Mouse (Mus musculus) heart, embryonic 12.5 days (tissue): ENCODE measurements around the gene Kcnab2. TPM values are rescaled to one million over a fixed set of nuclear protein-coding genes. Genes with fewer than 3 reads are reported as not detected.

Experiments
- ATAC-seq: fragments of 200-750 bp; cut with Nextera tagmentation; 2 replicates; pipeline ENCODE4 v1.8.0; 2017; ENCODE audit warnings: moderate TSS enrichment, moderate library complexity; ENCODE audit not compliant: insufficient number of reproducible peaks, low FRiP score
- H3K27ac ChIP-seq: fragments of 300-500 bp; sonication (generic); 2 replicates; pipeline ENCODE4 v1.5.1; 2016; ENCODE audit warnings: mild to moderate bottlenecking, moderate library complexity; ENCODE audit not compliant: poor library complexity, severe bottlenecking
- H3K27me3 ChIP-seq: fragments of 300-500 bp; sonication (generic); replicated peaks from 2 replicates; pipeline ENCODE4 v1.6.1; 2016; ENCODE audit warnings: mild to moderate bottlenecking, moderate library complexity
- H3K36me3 ChIP-seq: fragments of 300-500 bp; sonication (generic); 2 replicates; pipeline ENCODE4 v1.6.1; 2016; ENCODE audit warnings: mild to moderate bottlenecking, moderate library complexity
- H3K4me1 ChIP-seq: fragments of 300-500 bp; sonication (generic); replicated peaks from 2 replicates; pipeline ENCODE4 v1.6.1; 2016; ENCODE audit warnings: mild to moderate bottlenecking
- H3K4me2 ChIP-seq: fragments of 300-500 bp; sonication (generic); 2 replicates; pipeline ENCODE4 v1.6.1; 2016; ENCODE audit warnings: mild to moderate bottlenecking, moderate library complexity
- H3K4me3 ChIP-seq: fragments of 300-500 bp; sonication (generic); 2 replicates; pipeline ENCODE4 v1.5.1; 2016; ENCODE audit warnings: mild to moderate bottlenecking
- H3K9ac ChIP-seq: fragments of 300-500 bp; sonication (generic); 2 replicates; pipeline ENCODE4 v1.6.1; 2016; ENCODE audit warnings: mild to moderate bottlenecking, moderate library complexity
- H3K9me3 ChIP-seq: fragments of 300-500 bp; sonication (generic); replicated peaks from 2 replicates; pipeline ENCODE4 v1.6.1; 2016; ENCODE audit warnings: mild to moderate bottlenecking, moderate library complexity
- WGBS: fragments of 180-500 bp; shearing (Covaris S2); methylation state at CpG from one replicate; pipeline ENCODE4 v1.1.7; 2016; 5-methylcytosine and 5-hydroxymethylcytosine counted together
- polyA plus RNA-seq: library from polyadenylated mRNA; unstranded; fragments of >200 nt; fragmentation: Nextera tagmentation; extraction: Ambion mirVana; gene quantifications from 2 replicates; pipeline ENCODE4 v1.2.1, GENCODE M21; 2016

The Kcnab2 gene
- polyA plus RNA-seq, 1 experiment from 2014 or later, result 5.6 TPM

- Histone ChIP-seq H3K4me1 (no peaks in the 10 kb centered on the region), H3K4me3 (no peak overlapping the region), H3K36me3 (no peaks in the 10 kb centered on the region), H3K9me3 (peaks cover 4% of the 10 kb centered on the region), H3K27ac (no peak overlapping the region), H3K4me2 (no peak overlapping the region), H3K9ac (no peak overlapping the region), H3K27me3 (peaks cover 9% of the 10 kb centered on the region)
- 34% methylated on average over 4 of the region's 4 CpGs for WGBS
- ATAC-seq, result no peak
Observed at GRCm38 (mm10) chr4:152424341-152424740, 53.3 kb downstream of the Kcnab2 start.

GRCm38 (mm10) chr4:152423576-152423975 lies 54.1 kb downstream of the Kcnab2 start:
- no peak overlapping the region for H3K4me3 ChIP-seq
- H3K4me2 ChIP-seq, result no peak overlapping the region
- no peak overlapping the region for H3K27ac ChIP-seq
- no peak overlapping the region for H3K9ac ChIP-seq
- no peaks in the 10 kb centered on the region for H3K4me1 ChIP-seq
- ATAC-seq, result no peak
- peaks cover 16% of the 10 kb centered on the region for H3K27me3 ChIP-seq
- peaks cover 4% of the 10 kb centered on the region for H3K9me3 ChIP-seq
- no peaks in the 10 kb centered on the region for H3K36me3 ChIP-seq
- 77% methylated on average over 6 of the region's 6 CpGs for WGBS

- H3K4me2 ChIP-seq, result no peak overlapping the region
- no peaks in the 10 kb centered on the region for H3K4me1 ChIP-seq
- no peak overlapping the region for H3K4me3 ChIP-seq
- no peaks in the 10 kb centered on the region; the same call in 1 of the 2 replicates for H3K9me3 ChIP-seq
- no peak overlapping the region for H3K27ac ChIP-seq
- WGBS, result 40% methylated on average over 28 of the region's 28 CpGs
- no peaks in the 10 kb centered on the region for H3K36me3 ChIP-seq
- H3K27me3 ChIP-seq, result peaks cover 36% of the 10 kb centered on the region
- ATAC-seq, result no peak
- no peak overlapping the region for H3K9ac ChIP-seq
Observed at GRCm38 (mm10) chr4:152418229-152419060, 59.2 kb downstream of the Kcnab2 start.

- no peak for ATAC-seq
- Histone ChIP-seq H3K36me3 (no peaks in the 10 kb centered on the region), H3K4me1 (peaks cover 18% of the 10 kb centered on the region), H3K4me2 (no peak overlapping the region), H3K9me3 (no peaks in the 10 kb centered on the region), H3K27ac (no peak overlapping the region), H3K9ac (no peak overlapping the region), H3K27me3 (peaks cover 10% of the 10 kb centered on the region), H3K4me3 (no peak overlapping the region)
- 78% methylated on average over 3 of the region's 3 CpGs for WGBS
Observed at GRCm38 (mm10) chr4:152412524-152413080, 65.1 kb downstream of the Kcnab2 start.

- no peaks in the 10 kb centered on the region for H3K9me3 ChIP-seq
- 62% methylated on average over 13 of the region's 13 CpGs for WGBS
- no peaks in the 10 kb centered on the region; the same call in 1 of the 2 replicates for H3K27me3 ChIP-seq
- no peak overlapping the region for H3K4me3 ChIP-seq
- no peaks in the 10 kb centered on the region for H3K36me3 ChIP-seq
- H3K27ac ChIP-seq, result no peak overlapping the region
- H3K9ac ChIP-seq, result no peak overlapping the region
- H3K4me2 ChIP-seq, result no peak overlapping the region
- H3K4me1 ChIP-seq, result peaks cover 18% of the 10 kb centered on the region
- ATAC-seq, result no peak
Observed at GRCm38 (mm10) chr4:152410961-152411360, 66.7 kb downstream of the Kcnab2 start.

GRCm38 (mm10) chr4:152406531-152406930 lies 71.1 kb downstream of the Kcnab2 start:
- no peak overlapping the region for H3K27ac ChIP-seq
- 78% methylated on average over 8 of the region's 8 CpGs for WGBS
- H3K4me2 ChIP-seq, result no peak overlapping the region
- no peak for ATAC-seq
- no peak overlapping the region for H3K4me3 ChIP-seq
- no peaks in the 10 kb centered on the region for H3K36me3 ChIP-seq
- no peaks in the 10 kb centered on the region for H3K9me3 ChIP-seq
- H3K27me3 ChIP-seq, result no peaks in the 10 kb centered on the region; the same call in 1 of the 2 replicates
- H3K4me1 ChIP-seq, result peaks cover 9% of the 10 kb centered on the region; the same call in 1 of the 2 replicates
- no peak overlapping the region for H3K9ac ChIP-seq

- 74% methylated on average over 7 of the region's 7 CpGs for WGBS
- no peak overlapping the region for H3K4me2 ChIP-seq
- no peak overlapping the region for H3K4me3 ChIP-seq
- no peaks in the 10 kb centered on the region for H3K36me3 ChIP-seq
- H3K27me3 ChIP-seq, result no peaks in the 10 kb centered on the region; the same call in 1 of the 2 replicates
- no peak for ATAC-seq
- H3K4me1 ChIP-seq, result 0 out of 2 replicates have a peak, but pooled peaks cover 1% of the 10 kb centered on the region
- no peaks in the 10 kb centered on the region for H3K9me3 ChIP-seq
- H3K27ac ChIP-seq, result no peak overlapping the region
- H3K9ac ChIP-seq, result no peak overlapping the region
Observed at GRCm38 (mm10) chr4:152405671-152406201, 71.9 kb downstream of the Kcnab2 start.

GRCm38 (mm10) chr4:152405143-152405542 lies 72.5 kb downstream of the Kcnab2 start:
- H3K27me3 ChIP-seq, result no peaks in the 10 kb centered on the region

GRCm38 (mm10) chr4:152398926-152399325 lies 78.7 kb downstream of the Kcnab2 start:
- no peak overlapping the region for H3K4me2 ChIP-seq
- no peak overlapping the region for H3K27ac ChIP-seq
- H3K27me3 ChIP-seq, result peaks cover 10% of the 10 kb centered on the region; the same call in 1 of the 2 replicates
- no peak for ATAC-seq
- H3K4me3 ChIP-seq, result no peak overlapping the region
- 77% methylated on average over 3 of the region's 3 CpGs for WGBS
- no peaks in the 10 kb centered on the region for H3K4me1 ChIP-seq
- H3K9ac ChIP-seq, result no peak overlapping the region
- H3K36me3 ChIP-seq, result no peaks in the 10 kb centered on the region
- H3K9me3 ChIP-seq, result no peaks in the 10 kb centered on the region

More at GRCm38 (mm10) chr4:152405143-152405542, 72.5 kb downstream of the Kcnab2 start:
- no peak for ATAC-seq
- Histone ChIP-seq H3K9ac (no peak overlapping the region), H3K4me3 (no peak overlapping the region), H3K4me2 (no peak overlapping the region), H3K36me3 (no peaks in the 10 kb centered on the region), H3K27ac (no peak overlapping the region), H3K4me1 (no peaks in the 10 kb centered on the region), H3K9me3 (no peaks in the 10 kb centered on the region)
- 73% methylated on average over 6 of the region's 6 CpGs for WGBS

- Histone ChIP-seq H3K27me3 (peaks cover 19% of the 10 kb centered on the region), H3K4me3 (no peak overlapping the region), H3K9ac (no peak overlapping the region), H3K4me2 (no peak overlapping the region), H3K9me3 (no peaks in the 10 kb centered on the region), H3K27ac (no peak overlapping the region), H3K4me1 (no peaks in the 10 kb centered on the region), H3K36me3 (no peaks in the 10 kb centered on the region)
- no peak for ATAC-seq
- 80% methylated on average over 17 of the region's 17 CpGs for WGBS
Observed at GRCm38 (mm10) chr4:152392627-152393026, 85.0 kb downstream of the Kcnab2 start.

- no peak for ATAC-seq
- Histone ChIP-seq H3K4me3 (no peak overlapping the region), H3K36me3 (no peaks in the 10 kb centered on the region), H3K4me2 (no peak overlapping the region), H3K27ac (no peak overlapping the region), H3K27me3 (peaks cover 22% of the 10 kb centered on the region), H3K9me3 (no peaks in the 10 kb centered on the region), H3K4me1 (no peaks in the 10 kb centered on the region), H3K9ac (no peak overlapping the region)
- 75% methylated on average over 5 of the region's 5 CpGs for WGBS
Observed at GRCm38 (mm10) chr4:152392192-152392591, 85.5 kb downstream of the Kcnab2 start.
